Mouse (Mus musculus) liver, postnatal 0 days (tissue): ENCODE measurements at regions not wholly inside any gene's neighbourhood (a gene's known extent, or its start where the extent isn't known, plus 50 kb on each side); places are given as distances from the start of the nearest gene placed in this dataset.

ENCODE experiments used
- ATAC-seq: fragments of 200-750 bp; cut with Nextera tagmentation; 2 replicates; pipeline ENCODE4 v1.8.0; 2017; ENCODE audit warnings: mild to moderate bottlenecking, moderate library complexity
- DNase-seq: peaks from one replicate; pipeline ENCODE4 v3.0.0-alpha.2; 2016
- H3K27ac ChIP-seq: fragments of 300-500 bp; sonication (generic); 2 replicates; pipeline ENCODE4 v1.5.1; 2014; ENCODE audit warnings: antibody characterized with exemption, moderate library complexity, mild to moderate bottlenecking, low read depth
- H3K27me3 ChIP-seq: fragments of 300-500 bp; sonication (generic); 2 replicates; pipeline ENCODE4 v1.6.1; 2014; ENCODE audit warnings: low read length, control low read depth, mixed read lengths; ENCODE audit not compliant: insufficient read depth
- H3K36me3 ChIP-seq: fragments of 300-500 bp; sonication (generic); replicated peaks from 2 replicates; pipeline ENCODE4 v1.6.1; 2014; ENCODE audit warnings: mild to moderate bottlenecking, control low read depth, low read length, moderate library complexity, mixed read lengths; ENCODE audit not compliant: insufficient read depth
- H3K4me1 ChIP-seq: fragments of 300-500 bp; sonication (generic); 2 replicates; pipeline ENCODE4 v1.6.1; 2014; ENCODE audit warnings: antibody characterized with exemption, mild to moderate bottlenecking, control low read depth; ENCODE audit not compliant: insufficient read depth
- H3K4me2 ChIP-seq: fragments of 300-500 bp; sonication (generic); 2 replicates; pipeline ENCODE4 v1.6.1; 2014; ENCODE audit warnings: low read depth, mild to moderate bottlenecking, low read length, moderate library complexity, mixed read lengths
- H3K4me3 ChIP-seq: fragments of 300-500 bp; sonication (generic); 2 replicates; pipeline ENCODE4 v1.5.1; 2014; ENCODE audit warnings: low read depth, low read length
- H3K9ac ChIP-seq: fragments of 300-500 bp; sonication (generic); replicated peaks from 2 replicates; pipeline ENCODE4 v1.6.1; 2014; ENCODE audit warnings: mild to moderate bottlenecking, moderate library complexity
- H3K9me3 ChIP-seq: fragments of 300-500 bp; sonication (generic); 2 replicates; pipeline ENCODE4 v1.6.1; 2016; ENCODE audit warnings: mild to moderate bottlenecking, control low read depth, low read length, mixed read lengths
- CTCF ChIP-seq: sonication (generic); IDR thresholded peaks from 2 replicates; pipeline ENCODE4 v1.5.1; 2016; ENCODE audit warnings: antibody characterized with exemption, low read depth
- EP300 ChIP-seq: IDR thresholded peaks from 2 replicates; pipeline ENCODE4 v1.6.1; 2016; ENCODE audit warnings: antibody characterized with exemption, low read depth, mild to moderate bottlenecking
- WGBS: fragments of 180-500 bp; shearing (Covaris S2); extraction: QIAGEN DNeasy Blood & Tissue Kit; methylation state at CpG from one replicate; pipeline ENCODE4 v1.1.7; 2014; ENCODE audit not compliant: insufficient replicate concordance; 5-methylcytosine and 5-hydroxymethylcytosine counted together

DNA sequence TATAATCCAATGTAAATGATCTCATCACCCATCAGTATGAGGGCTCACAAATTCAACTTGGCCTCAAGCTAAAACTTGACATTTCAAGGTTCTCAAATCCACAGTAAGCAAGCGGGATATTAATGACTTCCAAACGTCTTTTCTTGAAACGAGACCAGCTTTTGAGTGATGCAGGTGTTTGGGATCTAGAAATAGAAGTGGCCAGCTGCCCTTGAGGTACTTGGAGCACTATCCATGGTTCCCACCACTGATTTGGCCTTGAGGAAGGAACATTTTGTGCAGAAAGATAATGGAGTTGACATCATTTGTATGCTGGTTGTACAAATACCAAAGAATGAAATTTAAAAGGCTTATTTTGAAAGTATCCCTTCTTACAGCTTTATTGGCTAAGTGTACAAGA, 378.4 kb upstream of the Tusc1 start:
- Histone ChIP-seq H3K4me2 (no peak overlapping the region), H3K9ac (no peak overlapping the region), H3K27ac (no peak overlapping the region), H3K27me3 (no peaks in the 10 kb centered on the region), H3K4me3 (no peak overlapping the region), H3K36me3 (no peaks in the 10 kb centered on the region), H3K4me1 (no peaks in the 10 kb centered on the region), H3K9me3 (no peaks in the 10 kb centered on the region)
- ATAC-seq = no peak
- DNase-seq = no peak
- 78% methylated on average over 3 of the region's 3 CpGs for WGBS
- no peak for TF ChIP-seq CTCF
- TF ChIP-seq EP300 = no peak

DNA sequence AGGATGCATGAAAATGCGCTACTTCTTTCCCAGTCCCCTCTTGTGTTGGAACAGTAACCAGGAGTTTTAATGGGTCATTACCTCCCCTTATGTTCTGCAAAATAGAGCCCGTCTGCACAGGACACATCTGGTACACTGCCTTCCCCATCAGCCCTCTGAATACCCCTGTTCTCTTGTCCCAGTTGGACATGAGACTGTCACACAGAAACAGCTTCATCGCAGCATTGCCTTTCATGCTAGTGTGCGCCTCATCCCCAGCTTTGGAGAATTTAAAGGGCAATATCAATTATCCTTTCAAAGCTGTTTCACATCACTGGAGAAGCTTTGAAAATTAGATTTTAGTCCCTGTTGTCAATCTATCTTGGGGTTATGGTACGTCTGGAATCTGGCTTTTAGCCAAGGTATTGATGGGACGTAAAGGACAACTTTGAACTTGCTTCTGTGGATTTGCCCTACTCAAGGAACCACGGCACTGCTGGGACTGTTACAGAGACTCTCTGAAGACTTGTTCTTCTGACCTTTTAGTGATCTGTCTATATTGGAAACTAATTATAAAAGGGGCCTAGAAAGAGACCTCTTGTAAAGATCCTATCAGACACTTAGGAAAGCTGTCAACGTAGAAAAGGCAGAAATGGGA, 341.2 kb upstream of the Tusc1 start:
- 82% methylated on average over 8 of the region's 8 CpGs for WGBS
- TF ChIP-seq CTCF = no peak
- no peak for TF ChIP-seq EP300
- Histone ChIP-seq H3K4me1 (no peaks in the 10 kb centered on the region), H3K9me3 (no peaks in the 10 kb centered on the region), H3K4me2 (no peak overlapping the region), H3K27ac (no peak overlapping the region), H3K36me3 (no peaks in the 10 kb centered on the region), H3K27me3 (no peaks in the 10 kb centered on the region), H3K9ac (no peak overlapping the region), H3K4me3 (no peak overlapping the region)
- DNase-seq = no peak
- ATAC-seq = no peak

DNA sequence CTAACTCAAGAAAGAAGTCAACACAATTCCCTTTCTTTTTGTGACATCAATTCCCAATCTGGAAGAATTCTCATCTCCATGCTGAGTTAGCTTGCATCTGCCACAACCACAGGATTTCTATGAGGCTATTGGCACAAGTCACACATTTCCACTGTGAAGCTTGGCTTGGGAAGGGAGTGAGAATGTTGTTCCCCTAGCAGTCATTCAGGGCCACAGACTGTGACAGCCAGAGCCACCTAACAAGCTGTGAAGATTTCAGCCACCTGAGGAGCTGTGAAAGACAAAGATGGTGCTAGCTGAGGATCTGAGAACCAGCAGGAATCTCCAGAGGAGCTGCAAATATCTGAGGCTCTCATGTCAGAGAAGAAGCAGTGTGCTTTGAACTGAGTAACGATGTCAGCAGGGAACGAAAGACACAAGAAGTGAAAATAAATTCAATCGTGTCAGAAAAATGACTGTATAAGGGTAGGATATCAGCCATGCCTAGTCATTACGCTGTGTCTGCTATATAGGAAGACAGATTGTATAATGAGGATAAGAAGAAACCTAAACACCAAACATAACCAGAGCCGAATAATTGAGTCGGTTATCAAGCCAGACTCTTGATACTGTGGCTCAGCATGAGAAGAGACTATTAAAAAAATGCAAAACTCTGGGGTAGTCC, 340.6 kb upstream of the Tusc1 start:
- no peak overlapping the region for H3K9ac ChIP-seq
- no peak for ATAC-seq
- no peak overlapping the region for H3K4me2 ChIP-seq
- no peaks in the 10 kb centered on the region for H3K9me3 ChIP-seq
- no peak overlapping the region for H3K27ac ChIP-seq
- H3K4me3 ChIP-seq = no peak overlapping the region
- 66% methylated on average over 6 of the region's 6 CpGs for WGBS
- TF ChIP-seq EP300 = no peak
- DNase-seq = no peak
- no peaks in the 10 kb centered on the region for H3K27me3 ChIP-seq
- H3K4me1 ChIP-seq = no peaks in the 10 kb centered on the region
- H3K36me3 ChIP-seq = no peaks in the 10 kb centered on the region

DNA sequence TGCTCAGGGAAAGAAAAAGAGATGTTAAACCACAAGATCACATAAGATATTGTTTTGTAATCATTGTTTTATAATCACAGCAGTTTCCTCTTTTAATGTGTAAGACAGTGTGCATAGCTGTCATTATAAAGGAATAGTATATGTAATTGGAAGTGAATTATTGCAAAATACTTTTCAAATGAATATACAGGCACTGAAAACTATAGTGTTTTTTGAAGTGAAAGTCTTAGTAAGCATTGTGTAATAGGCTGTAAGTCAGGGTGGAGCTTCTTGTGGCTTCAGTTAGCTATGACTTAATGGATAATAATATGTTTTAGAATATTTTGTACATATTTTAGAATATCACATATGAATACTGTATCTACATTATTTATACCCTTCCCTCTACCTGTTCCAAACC, 333.7 kb upstream of the Tusc1 start:
- Histone ChIP-seq H3K9me3 (no peaks in the 10 kb centered on the region), H3K36me3 (no peaks in the 10 kb centered on the region), H3K9ac (no peak overlapping the region), H3K27ac (no peak overlapping the region), H3K4me3 (no peak overlapping the region), H3K4me2 (no peak overlapping the region), H3K4me1 (no peaks in the 10 kb centered on the region), H3K27me3 (no peaks in the 10 kb centered on the region)
- DNase-seq = no peak
- no peak for TF ChIP-seq CTCF
- TF ChIP-seq EP300 = no peak
- no peak for ATAC-seq

DNA sequence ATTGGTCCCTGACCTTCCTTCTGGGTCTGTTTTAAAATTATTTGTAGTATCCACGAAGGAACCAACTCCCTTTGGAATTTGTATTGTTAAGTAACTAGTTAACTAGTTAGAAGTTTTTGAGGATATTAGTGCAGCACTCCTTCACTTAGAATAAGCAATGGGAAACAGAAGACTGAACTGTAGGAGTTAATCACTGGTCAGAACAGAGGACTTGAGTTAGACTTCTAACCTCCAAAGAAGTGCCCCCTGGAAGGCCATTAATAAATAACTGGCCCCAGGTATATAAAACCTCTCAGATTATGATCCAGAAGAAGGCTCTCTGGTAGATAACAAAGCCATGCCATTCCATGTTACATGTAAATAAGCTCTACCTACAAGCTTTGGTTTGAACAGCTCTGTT, 329.0 kb upstream of the Tusc1 start:
- no peaks in the 10 kb centered on the region for H3K27me3 ChIP-seq
- DNase-seq = no peak
- H3K9ac ChIP-seq = no peak overlapping the region
- no peak for ATAC-seq
- no peaks in the 10 kb centered on the region for H3K36me3 ChIP-seq
- 61% methylated on average over 1 of the region's 1 CpGs for WGBS
- H3K27ac ChIP-seq = no peak overlapping the region
- TF ChIP-seq EP300 (no peak), CTCF (no peak)
- no peaks in the 10 kb centered on the region for H3K4me1 ChIP-seq
- H3K4me2 ChIP-seq = no peak overlapping the region
- no peak overlapping the region for H3K4me3 ChIP-seq
- no peaks in the 10 kb centered on the region for H3K9me3 ChIP-seq

DNA sequence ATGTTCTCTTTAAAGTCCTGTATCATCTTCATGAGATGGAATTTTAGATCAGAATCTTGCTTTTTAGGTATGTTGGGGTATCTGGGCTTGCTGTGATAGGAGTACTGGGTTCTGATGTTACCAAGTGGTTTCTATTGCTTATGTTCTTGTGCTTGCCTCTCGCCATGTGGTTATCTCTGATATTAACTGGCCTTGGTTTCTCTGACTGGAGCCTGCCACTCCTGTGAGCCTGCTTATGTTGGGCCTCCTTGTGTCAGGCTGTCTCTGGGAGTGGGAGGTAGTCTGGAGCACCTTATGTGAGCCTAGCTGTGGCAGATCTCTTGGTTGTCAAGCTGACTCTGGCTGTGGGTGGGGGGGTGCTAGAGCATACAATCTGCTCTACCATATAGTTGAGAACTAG, 302.9 kb upstream of the Tusc1 start:
- TF ChIP-seq EP300 (no peak), CTCF (no peak)
- WGBS = 69% methylated on average over 1 of the region's 1 CpGs
- no peaks in the 10 kb centered on the region for H3K36me3 ChIP-seq
- no peaks in the 10 kb centered on the region for H3K9me3 ChIP-seq
- no peak overlapping the region for H3K9ac ChIP-seq
- DNase-seq = no peak
- no peaks in the 10 kb centered on the region for H3K27me3 ChIP-seq
- H3K4me3 ChIP-seq = no peak overlapping the region
- no peaks in the 10 kb centered on the region for H3K4me1 ChIP-seq
- no peak overlapping the region for H3K27ac ChIP-seq
- no peak overlapping the region for H3K4me2 ChIP-seq
- no peak for ATAC-seq
